Mouse (Mus musculus) gastrocnemius, adult 2 months (tissue): ENCODE results near the gene Grb2. TPM values are rescaled to one million over a fixed set of nuclear protein-coding genes. Genes with fewer than 3 reads are reported as not detected.

Source experiments
- DNase-seq: peaks from one replicate; pipeline ENCODE4 v3.0.0; 2022
- H3K27ac ChIP-seq: fragments of 200-600 bp; 2 replicates; pipeline ENCODE4 v1.8.1; 2022; ENCODE audit warnings: mild to moderate bottlenecking
- H3K4me3 ChIP-seq: fragments of 200-600 bp; 2 replicates; pipeline ENCODE4 v1.8.1; 2022; ENCODE audit warnings: mild to moderate bottlenecking, moderate library complexity
- CTCF ChIP-seq: fragments of 200-600 bp; IDR thresholded peaks from 2 replicates; pipeline ENCODE4 v1.8.1; 2022; ENCODE audit warnings: antibody characterized with exemption, mild to moderate bottlenecking, moderate library complexity
- intact Hi-C: fragments of 180-260 bp; cut with DNase I; formaldehyde crosslinking; loops from one replicate; pipeline ENCODE4 v1.15.1; 2025
- total RNA-seq, 2 experiments: library from RNA; stranded (reverse); gene quantifications; 2 replicates each; pipeline ENCODE4 v1.2.3; 2021

Grb2 gene
- total RNA-seq, 2 experiments from 2014 or later: 60.3 to 74.7 TPM

- no peak overlapping the region for H3K4me3 ChIP-seq
- intact Hi-C loops: no loop called here
- no peak for TF ChIP-seq CTCF
- DNase-seq: no peak
- H3K27ac ChIP-seq: peak overlapping the region; percentile 89
These were observed 14.3 kb downstream of the Grb2 start for GRCm38 (mm10) chr11:115693979-115694578.

DNA sequence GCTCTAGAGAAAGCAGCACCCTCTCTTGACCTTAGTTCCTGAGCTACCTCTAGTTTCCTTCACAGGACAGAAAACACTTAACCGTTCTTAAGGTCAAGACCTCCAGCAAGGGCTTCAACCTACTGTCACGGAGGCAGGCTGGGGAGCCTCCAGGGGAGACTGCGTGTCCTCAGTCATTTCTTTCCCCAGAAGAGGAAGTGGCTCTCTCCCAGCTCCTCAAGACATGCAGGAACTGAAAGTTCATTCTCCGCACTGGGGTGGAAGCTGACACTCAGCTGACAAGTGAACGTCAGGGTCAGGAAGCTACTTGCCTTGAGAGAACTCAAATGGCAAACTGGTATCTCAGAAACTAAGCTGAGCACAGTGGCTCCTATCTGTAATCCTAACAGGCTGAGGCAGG, 15.6 kb downstream of the Grb2 start:
- DNase-seq: peak; percentile 56
- Histone ChIP-seq H3K27ac (peak overlapping the region; percentile 89), H3K4me3 (peak overlapping the region; percentile 42)
- no peak for TF ChIP-seq CTCF
- intact Hi-C loops: no loop called here

- DNase-seq: no peak
- Histone ChIP-seq H3K4me3 (no peak overlapping the region), H3K27ac (peak overlapping the region; percentile 89)
- intact Hi-C loops: no loop called here
- TF ChIP-seq CTCF: no peak
These were observed 16.4 kb downstream of the Grb2 start for GRCm38 (mm10) chr11:115691976-115692375.

DNA sequence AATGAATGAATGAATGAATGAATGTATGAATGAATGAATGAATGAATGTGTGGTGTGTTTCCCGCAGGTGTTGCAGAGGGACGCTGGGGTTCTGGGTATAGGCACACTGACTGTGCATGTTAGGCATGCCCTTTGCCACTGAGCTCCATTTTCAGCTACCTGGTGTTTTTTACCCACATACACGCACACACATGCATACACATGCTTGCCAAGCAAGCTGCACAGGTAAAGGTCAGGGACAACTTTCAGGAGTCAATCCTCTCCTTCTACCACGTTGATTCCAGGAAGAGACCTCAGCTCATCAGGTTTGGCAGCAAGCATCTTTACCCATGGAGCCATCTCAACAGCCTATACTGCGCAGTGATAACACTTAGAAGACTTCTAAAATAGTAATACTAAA, 16.9 kb downstream of the Grb2 start:
- Histone ChIP-seq H3K4me3 (no peak overlapping the region), H3K27ac (peak overlapping the region; percentile 89)
- DNase-seq: no peak
- intact Hi-C loops: no loop called here
- no peak for TF ChIP-seq CTCF

DNA sequence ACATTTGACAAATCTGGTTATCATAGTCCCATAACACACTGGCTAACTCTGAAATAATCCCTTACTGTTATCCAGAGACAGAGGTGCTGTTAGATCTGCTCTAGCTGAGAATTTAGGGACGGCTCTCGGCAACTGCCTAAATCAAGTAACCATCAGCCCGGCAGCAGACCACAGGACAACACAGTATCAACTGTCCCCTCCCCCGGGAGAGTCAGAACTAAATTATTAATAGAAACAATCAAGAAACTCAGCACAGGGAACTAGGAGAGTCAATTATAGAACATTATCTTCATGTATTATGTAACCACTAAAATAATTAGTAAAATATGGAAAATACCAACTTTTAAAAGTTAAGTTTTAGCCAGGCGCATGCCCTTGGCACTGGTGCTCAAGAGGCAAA, 17.4 kb downstream of the Grb2 start:
- intact Hi-C loops: no loop called here
- Histone ChIP-seq H3K4me3 (peak overlapping the region; percentile 36; the same call in 1 of the 2 replicates), H3K27ac (peak overlapping the region; percentile 89)
- no peak for DNase-seq
- TF ChIP-seq CTCF: no peak

- no peak for DNase-seq
- H3K27ac ChIP-seq: peak overlapping the region; percentile 89
- intact Hi-C loops: no loop called here
- no peak overlapping the region for H3K4me3 ChIP-seq
- TF ChIP-seq CTCF: no peak
These were observed 18.0 kb downstream of the Grb2 start for GRCm38 (mm10) chr11:115690356-115690755.

DNA sequence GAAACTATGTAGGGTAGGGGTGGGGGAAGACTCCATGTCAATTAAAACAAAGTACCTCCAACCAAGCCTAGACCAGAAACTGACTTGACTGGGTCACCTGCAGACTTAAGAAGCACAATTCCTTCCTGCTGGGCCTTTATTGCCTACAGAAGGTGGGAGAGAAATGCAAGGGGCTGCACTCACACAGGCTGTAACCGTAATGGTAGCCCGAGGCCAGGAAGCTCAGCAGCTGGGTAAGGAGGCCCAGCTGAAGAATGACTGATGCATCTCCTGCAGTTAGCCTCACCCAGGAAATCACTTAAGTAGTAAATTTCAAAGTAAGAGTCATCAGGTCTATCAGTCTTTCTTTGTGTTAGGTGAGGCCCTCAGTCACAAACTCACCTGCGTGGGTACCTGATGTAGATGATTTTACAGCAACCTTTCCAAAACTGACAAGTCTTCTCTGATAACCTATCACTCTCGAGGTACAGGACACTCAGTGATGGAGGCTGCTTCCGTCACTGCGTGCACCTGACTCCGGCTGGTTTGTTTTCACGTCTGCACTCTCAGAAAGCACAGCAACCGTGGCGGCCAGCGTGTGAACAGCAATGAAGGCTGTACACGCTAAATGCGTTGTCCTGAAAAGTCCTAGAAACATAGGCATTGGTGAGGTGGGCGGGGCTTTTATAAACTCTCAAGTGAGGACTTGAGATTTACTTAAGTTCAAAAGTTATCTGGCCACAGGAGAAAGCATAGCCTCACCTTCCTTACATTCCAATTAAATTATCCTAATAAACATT, 19.1 kb downstream of the Grb2 start:
- intact Hi-C loops: no loop called here
- Histone ChIP-seq H3K4me3 (no peak overlapping the region), H3K27ac (no peak overlapping the region)
- TF ChIP-seq CTCF: no peak
- no peak for DNase-seq

- intact Hi-C loops: no loop called here
- no peak for TF ChIP-seq CTCF
- H3K27ac ChIP-seq: peak overlapping the region; percentile 71
- no peak overlapping the region for H3K4me3 ChIP-seq
- no peak for DNase-seq
These were observed 22.0 kb downstream of the Grb2 start for GRCm38 (mm10) chr11:115686369-115686768.

GRCm38 (mm10) chr11:115685954-115686353, 22.4 kb downstream of the Grb2 start:
- intact Hi-C loops: no loop called here
- no peak for TF ChIP-seq CTCF
- DNase-seq: no peak
- no peak overlapping the region for H3K4me3 ChIP-seq
- peak overlapping the region; percentile 71 for H3K27ac ChIP-seq

GRCm38 (mm10) chr11:115684877-115685276, 23.5 kb downstream of the Grb2 start:
- peak; percentile 56 for DNase-seq
- no peak for TF ChIP-seq CTCF
- intact Hi-C loops: no loop called here
- peak overlapping the region; percentile 71 for H3K27ac ChIP-seq
- H3K4me3 ChIP-seq: no peak overlapping the region

DNA sequence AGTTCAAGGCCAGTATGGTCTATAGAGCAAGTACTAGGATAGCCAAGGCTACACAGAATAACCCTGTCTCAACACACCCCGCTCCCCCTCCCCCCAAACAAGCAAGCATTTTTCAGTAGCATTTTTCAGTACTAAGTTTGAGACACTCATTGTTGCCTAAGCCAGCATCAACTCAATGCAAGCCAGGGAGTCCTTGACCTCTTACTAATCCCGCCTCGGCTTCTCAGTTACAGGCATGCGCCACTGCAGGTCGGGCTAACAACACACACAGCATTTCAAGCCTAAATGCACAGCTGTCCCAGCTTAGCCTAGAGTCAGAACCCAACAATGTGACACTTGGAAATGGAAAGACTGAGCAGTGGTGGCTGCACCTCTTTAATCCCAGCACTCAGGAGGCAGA, 25.1 kb downstream of the Grb2 start:
- Histone ChIP-seq H3K27ac (no peak overlapping the region), H3K4me3 (no peak overlapping the region)
- no peak for TF ChIP-seq CTCF
- intact Hi-C loops: no loop called here
- no peak for DNase-seq

- 0 out of 2 replicates have a peak overlapping the region, but pooled peaks have one; percentile 16 for H3K27ac ChIP-seq
- DNase-seq: no peak
- H3K4me3 ChIP-seq: no peak overlapping the region
- intact Hi-C loops: no loop called here
- TF ChIP-seq CTCF: no peak
These were observed 26.0 kb downstream of the Grb2 start for GRCm38 (mm10) chr11:115682411-115682810.

DNA sequence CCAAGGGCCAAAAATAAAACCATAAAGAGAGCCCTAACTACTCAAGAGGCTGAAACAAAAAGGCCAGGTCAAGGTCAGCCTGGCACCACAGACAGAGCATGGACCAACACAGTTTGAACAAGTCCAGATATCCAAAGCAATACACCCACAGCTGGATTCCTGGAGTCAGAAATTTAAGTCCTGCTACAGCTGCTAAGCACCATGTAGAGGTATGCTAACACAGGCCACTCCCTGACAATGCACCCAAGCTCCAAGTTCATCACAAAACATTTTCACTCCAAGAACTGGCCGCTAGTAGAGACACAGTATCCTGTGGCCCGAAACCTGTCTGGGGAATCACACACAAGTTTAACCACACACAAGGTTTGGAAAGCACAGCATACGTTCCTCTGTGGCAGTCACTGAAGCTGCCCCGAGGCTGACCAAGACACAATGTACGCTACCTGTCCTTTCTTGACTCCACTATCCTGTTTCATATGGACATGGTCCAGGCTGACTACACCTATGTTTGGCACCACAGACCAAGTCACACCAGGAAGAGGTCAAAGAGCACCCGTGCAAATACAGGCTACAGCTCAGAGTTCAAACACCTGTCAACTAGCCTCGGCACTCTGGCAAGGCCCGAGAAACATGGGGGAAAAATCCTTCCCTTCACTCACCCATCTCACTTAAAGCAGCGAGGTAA, 28.7 kb downstream of the Grb2 start:
- Histone ChIP-seq H3K27ac (peak overlapping the region; percentile 35; the same call in 1 of the 2 replicates), H3K4me3 (no peak overlapping the region)
- no peak for TF ChIP-seq CTCF
- intact Hi-C loops: no loop called here
- no peak for DNase-seq
